ENCODE assay signal across 8 mouse cellular contexts in genomic region chr7:45921242-45921621, GRCm38 (mm10). TPM values are rescaled to one million over a fixed set of nuclear protein-coding genes. Genes with fewer than 3 reads are reported as not detected.
DNase-seq lines count a peak whose midpoint lies in the region; ATAC-seq and TF ChIP-seq lines count a peak whose summit lies in the region.

Gene Emp3 (minus strand): TSS chr7:45921404.

- no peak within 1 kb of the TSS for H3K27ac ChIP-seq in CH12.LX (ENCODE audit: insufficient read depth, low read depth)
- H3K27ac ChIP-seq in intestine, embryonic 14.5 days (ENCODE audit: low read depth) = peak within 1 kb of the TSS; percentile 93
- peak within 1 kb of the TSS; percentile 97 for H3K27ac ChIP-seq in lung, embryonic 16.5 days (ENCODE audit: low read length)

- no peaks in the 10 kb centered on the region for H3K79me2 ChIP-seq in CH12.LX (replicated peaks; ENCODE audit: control insufficient read depth, extremely low read depth, insufficient read depth, poor library complexity, severe bottlenecking)

- H3K27me3 ChIP-seq in CH12.LX (replicated peaks) = no peaks in the 10 kb centered on the region
- no peaks in the 10 kb centered on the region for H3K27me3 ChIP-seq in intestine, embryonic 14.5 days (replicated peaks; ENCODE audit: control insufficient read depth, insufficient read depth, low read length)
- no peaks in the 10 kb centered on the region for H3K27me3 ChIP-seq in lung, embryonic 16.5 days (ENCODE audit: control insufficient read depth, insufficient read depth, low read depth, low read length)

- in situ Hi-C loops in CH12.LX (cut with MboI; ENCODE audit: low pct_ligation_motif_present, low pct_unique_long_range_greater_than_20kb, low sequenced_read_pairs) = loop anchor here (10.0 kb wide), 1 partner anchor 186 kb away; no protein-coding TSS in a partner anchor

- TF ChIP-seq CTCF in CH12.LX (conservative IDR thresholded peaks at IDR 0.05 in 1 of 2, IDR thresholded peaks at IDR 0.05 in 1 of 2; ENCODE audit: low read depth in 2 of 2, low read length in 2 of 2) = no peak
- no peak for TF ChIP-seq CTCF in brain, embryonic 14.5 days (IDR thresholded peaks at IDR 0.05; ENCODE audit: borderline replicate concordance, extremely low read depth, insufficient read depth, insufficient read length)

- dilution Hi-C loops in CH12.LX (cut with MboI; ENCODE audit: extremely low pct_ligation_motif_present, extremely low pct_unique_long_range_greater_than_20kb, low sequenced_read_pairs) = no loop called here

- TF ChIP-seq RAD21 in CH12.LX (IDR thresholded peaks at IDR 0.05; ENCODE audit: low read depth, low read length) = no peak

- H3K9ac ChIP-seq in CH12.LX (ENCODE audit: insufficient read depth, low read depth) = no peak within 1 kb of the TSS
- peak within 1 kb of the TSS; percentile 58 for H3K9ac ChIP-seq in intestine, embryonic 14.5 days (ENCODE audit: low read length)
- peak within 1 kb of the TSS; percentile 69 for H3K9ac ChIP-seq in lung, embryonic 16.5 days (ENCODE audit: low read length)

- peaks cover 0 to 63% of the 10 kb centered on the region in 2 experiments; a peak in 3 of 4 replicates for H3K4me1 ChIP-seq in CH12.LX (ENCODE audit: control insufficient read depth in 1 of 2, insufficient read depth in 2 of 2)
- H3K4me1 ChIP-seq in intestine, embryonic 14.5 days (replicated peaks; ENCODE audit: control insufficient read depth, insufficient read depth, low read length) = peaks cover 59% of the 10 kb centered on the region
- H3K4me1 ChIP-seq in lung, embryonic 16.5 days (replicated peaks; ENCODE audit: control insufficient read depth, insufficient read depth, low read length) = peaks cover 45% of the 10 kb centered on the region

- no peak for ATAC-seq in intestine, embryonic 14.5 days (replicated peaks; ENCODE audit: low FRiP score, low TSS enrichment, low read depth)
- ATAC-seq in lung, embryonic 16.5 days (ENCODE audit: low read depth) = 0 out of 2 replicates have a peak, but pooled peaks have one; percentile 6

- DNase-seq in CH12.LX (ENCODE audit: extremely low read depth) = peak; percentile 77
- no peak for DNase-seq in brain, embryonic 14.5 days (ENCODE audit: low read depth)
- DNase-seq in gastrocnemius, postnatal 4 days (ENCODE audit: low spot score in 2 of 2) = peak in 1 of 2 experiments; percentile 80
- DNase-seq in intestine, embryonic 14.5 days (ENCODE audit: low spot score) = peak; percentile 69
- peak; percentile 57 for DNase-seq in ovary, postnatal 36 days (ENCODE audit: low spot score)
- DNase-seq in layer of hippocampus, adult 8-10 months (ENCODE audit: low spot score in 2 of 2) = no peak
- no peak for DNase-seq in cerebellum, adult 8-10 months

- H3K9me3 ChIP-seq in CH12.LX (replicated peaks; ENCODE audit: low read length) = peaks cover 18% of the 10 kb centered on the region
- H3K9me3 ChIP-seq in intestine, embryonic 14.5 days (ENCODE audit: control insufficient read depth, low read length) = no peaks in the 10 kb centered on the region
- H3K9me3 ChIP-seq in lung, embryonic 16.5 days (ENCODE audit: control insufficient read depth, low read length) = no peaks in the 10 kb centered on the region

- TF ChIP-seq EP300 in CH12.LX (IDR thresholded peaks at IDR 0.05; ENCODE audit: low read length) = no peak

- no peak for TF ChIP-seq POLR2A in CH12.LX (IDR thresholded peaks at IDR 0.05; ENCODE audit: low read depth, low read length)
- TF ChIP-seq POLR2A in brain, embryonic 14.5 days (IDR thresholded peaks at IDR 0.05; ENCODE audit: borderline replicate concordance, extremely low read depth, insufficient read depth, insufficient read length, poor library complexity, severe bottlenecking) = no peak

- WGBS in intestine, embryonic 14.5 days = 11% methylated on average over 9 of the region's 9 CpGs
- 8% methylated on average over 9 of the region's 9 CpGs for WGBS in lung, embryonic 16.5 days

- peak within 1 kb of the TSS; percentile 30 to 64 (median 59) for H3K4me3 ChIP-seq in CH12.LX (replicated peaks in 1 of 3; ENCODE audit: low read depth in 2 of 3, low read length in 2 of 3, poor library complexity in 1 of 3)
- peak within 1 kb of the TSS; percentile 60 for H3K4me3 ChIP-seq in intestine, embryonic 14.5 days (ENCODE audit: low read depth, low read length)
- peak within 1 kb of the TSS; percentile 58 for H3K4me3 ChIP-seq in lung, embryonic 16.5 days (ENCODE audit: low read length)

- H3K36me3 ChIP-seq in CH12.LX (replicated peaks in 1 of 2; ENCODE audit: control insufficient read depth in 1 of 2, insufficient read depth in 1 of 2, low read length in 1 of 2) = peaks cover 0 to 26% of the 10 kb centered on the region in 2 experiments
- peaks cover 9% of the 10 kb centered on the region; the same call in 1 of the 2 replicates for H3K36me3 ChIP-seq in intestine, embryonic 14.5 days (ENCODE audit: control insufficient read depth, insufficient read depth, low read length)
- no peaks in the 10 kb centered on the region; the same call in 1 of the 2 replicates for H3K36me3 ChIP-seq in lung, embryonic 16.5 days (ENCODE audit: control insufficient read depth, insufficient read depth, low read length)

- peak within 1 kb of the TSS; percentile 4; the same call in 1 of the 2 replicates for H3K4me2 ChIP-seq in CH12.LX (ENCODE audit: insufficient read depth, low read depth, poor library complexity, severe bottlenecking)
- peak within 1 kb of the TSS; percentile 60 for H3K4me2 ChIP-seq in intestine, embryonic 14.5 days (ENCODE audit: low read length)
- peak within 1 kb of the TSS; percentile 57 for H3K4me2 ChIP-seq in lung, embryonic 16.5 days (ENCODE audit: low read depth, low read length)

TF ChIP-seq in CH12.LX, 34 proteins besides CTCF, POLR2A, EP300 and RAD21:
- TF ChIP-seq RCOR1 (conservative IDR thresholded peaks at IDR 0.05; ENCODE audit: low read depth, low read length) = no peak
- TF ChIP-seq UBTF (IDR thresholded peaks at IDR 0.05; ENCODE audit: low read depth, low read length) = no peak
- TF ChIP-seq IRF4 (IDR thresholded peaks at IDR 0.05; ENCODE audit: low read depth, low read length) = no peak
- TF ChIP-seq MYC (IDR thresholded peaks at IDR 0.05; ENCODE audit: low read depth, low read length) = no peak
- TF ChIP-seq MAFK (IDR thresholded peaks at IDR 0.05; ENCODE audit: insufficient replicate concordance, low read length) = no peak
- no peak for TF ChIP-seq SIN3A (IDR thresholded peaks at IDR 0.05; ENCODE audit: low read length)
- no peak for TF ChIP-seq ZKSCAN1 (IDR thresholded peaks at IDR 0.05; ENCODE audit: borderline replicate concordance, low read depth, low read length)
- no peak for TF ChIP-seq BHLHE40 (IDR thresholded peaks at IDR 0.05; ENCODE audit: low read depth, low read length)
- no peak for TF ChIP-seq NELFE (IDR thresholded peaks at IDR 0.05; ENCODE audit: low read depth, low read length)
- TF ChIP-seq JUN (IDR thresholded peaks at IDR 0.05; ENCODE audit: insufficient read depth, low read depth, low read length) = no peak
- no peak for TF ChIP-seq HCFC1 (IDR thresholded peaks at IDR 0.05; ENCODE audit: low read depth, low read length)
- no peak for TF ChIP-seq NRF1 (IDR thresholded peaks at IDR 0.05; ENCODE audit: low read depth, low read length)
- TF ChIP-seq ELF1 (IDR thresholded peaks at IDR 0.05; ENCODE audit: low read depth, low read length) = no peak
- no peak for TF ChIP-seq MEF2A (IDR thresholded peaks at IDR 0.05; ENCODE audit: borderline replicate concordance, low read depth, low read length)

RNA-seq across cellular contexts. Expression of gene Emp3, which starts in this region (rescaled TPM):
- 18.8 and 24.7 TPM in 2 replicates for total RNA-seq in CH12.LX (2012; rRNA removed)
- 49.7 and 56.6 TPM in 2 replicates for total RNA-seq in CH12.LX (2014; rRNA removed)
- 125 and 135 TPM in 2 replicates for polyA plus RNA-seq in CH12.LX (2012; ENCODE audit: insufficient read length, low read depth)
- polyA plus RNA-seq in brain, embryonic 14.5 days (2012; rRNA removed) = 27.7 and 27.8 TPM in 2 replicates
- 10 to 100 TPM; 85.8 to 88.0 TPM for total RNA-seq in gastrocnemius, postnatal 4 days (2021)
- polyA plus RNA-seq in intestine, embryonic 14.5 days (2014; fragmentation: Nextera tagmentation; extraction: Ambion mirVana) = 204 and 220 TPM in 2 replicates
- 177 and 189 TPM in 2 replicates for polyA plus RNA-seq in lung, embryonic 16.5 days (2015; fragmentation: Nextera tagmentation; extraction: Ambion mirVana)
- total RNA-seq in layer of hippocampus, adult 8-10 months (2022) = 1 to 10 TPM; 2.6 to 6.3 (median 6.2) TPM

Comparison
In these comparisons a context has a peak if more than half of its experiments do, and no peak if none do; other contexts are left out.
1. DNase-seq: peak in CH12.LX (single experiment), intestine, embryonic 14.5 days (single experiment) and ovary, postnatal 36 days (single experiment); none in brain, embryonic 14.5 days (single experiment), layer of hippocampus, adult 8-10 months (0 of 2) and cerebellum, adult 8-10 months (single experiment).
2. H3K4me2 ChIP-seq: peak in every context shown above with its lines; median percentile 60 in intestine, embryonic 14.5 days; 57 in lung, embryonic 16.5 days; 4 in CH12.LX.
3. Peak in every context shown above with its lines, with median percentiles within 50 percentile points of each other: H3K4me3 ChIP-seq.